Mouse (Mus musculus) heart, adult 2 months (tissue): ENCODE measurements around the gene Tepsin. TPM values are rescaled to one million over a fixed set of nuclear protein-coding genes. Genes with fewer than 3 reads are reported as not detected.

Source experiments
- DNase-seq, 2 experiments: peaks; one replicate each; pipeline ENCODE4 v3.0.0; 2021
- H3K27ac ChIP-seq: fragments of 200-600 bp; 2 replicates; pipeline ENCODE4 v1.8.1; 2022
- H3K27me3 ChIP-seq: fragments of 200-500 bp; 2 replicates; pipeline ENCODE4 v1.6.1; 2012; ENCODE audit warnings: mild to moderate bottlenecking, low read length, inconsistent platforms, mixed read lengths; ENCODE audit not compliant: control insufficient read depth, insufficient read depth
- H3K36me3 ChIP-seq: fragments of 200-500 bp; 2 replicates; pipeline ENCODE4 v1.6.1; 2012; ENCODE audit warnings: low read length, inconsistent platforms; ENCODE audit not compliant: control insufficient read depth, insufficient read depth
- H3K4me1 ChIP-seq: fragments of 200-500 bp; 2 replicates; pipeline ENCODE4 v1.6.1; 2011; ENCODE audit warnings: low read length; ENCODE audit not compliant: control insufficient read depth, insufficient read depth
- H3K4me3 ChIP-seq: fragments of 200-600 bp; 2 replicates; pipeline ENCODE4 v1.8.1; 2022
- H3K79me2 ChIP-seq: fragments of 200-500 bp; replicated peaks from 2 replicates; pipeline ENCODE4 v1.6.1; 2012; ENCODE audit warnings: mild to moderate bottlenecking, inconsistent platforms, low read length, moderate library complexity, mixed read lengths; ENCODE audit not compliant: control insufficient read depth, insufficient read depth
- H3K9ac ChIP-seq: fragments of 200-500 bp; 2 replicates; pipeline ENCODE4 v1.6.1; 2012; ENCODE audit warnings: low read depth, mild to moderate bottlenecking, control low read depth, inconsistent platforms, low read length, mixed read lengths
- CTCF ChIP-seq: fragments of 200-600 bp; IDR thresholded peaks from 2 replicates; pipeline ENCODE4 v1.8.1; 2022; ENCODE audit warnings: antibody characterized with exemption, mild to moderate bottlenecking, moderate library complexity
- EP300 ChIP-seq: fragments of 200-500 bp; IDR thresholded peaks from 2 replicates; pipeline ENCODE4 v1.6.1; 2011; ENCODE audit warnings: low read depth, low read length, control low read depth; ENCODE audit not compliant: insufficient read depth
- POLR2A ChIP-seq: fragments of 200-500 bp; IDR thresholded peaks from 2 replicates; pipeline ENCODE4 v1.6.1; 2011; ENCODE audit warnings: mild to moderate bottlenecking, low read depth, low read length, control low read depth; ENCODE audit not compliant: insufficient read depth
- WGBS: fragments of 180-500 bp; shearing (Covaris S2); methylation state at CpG from one replicate; pipeline ENCODE4 v1.1.7; 2018; 5-methylcytosine and 5-hydroxymethylcytosine counted together
- intact Hi-C: fragments of 180-260 bp; cut with DNase I; formaldehyde crosslinking; loops from one replicate; pipeline ENCODE4 v1.15.1; 2025
- polyA plus RNA-seq: library from polyadenylated mRNA; depleted of rRNA; stranded (reverse); fragments of >200 nt; gene quantifications from 2 replicates; pipeline ENCODE4 v1.2.3, GENCODE M21; 2012
- total RNA-seq, 2 experiments: library from RNA; stranded (reverse); gene quantifications; 2 replicates each; pipeline ENCODE4 v1.2.3; 2021

Gene Tepsin
- total and polyA plus RNA-seq, 3 experiments: 6.1 to 19.1 (median 6.3) TPM

- DNase-seq: no peak
- no peak overlapping the region for H3K4me3 ChIP-seq
- WGBS: 86% methylated on average over 2 of the region's 2 CpGs
- no peaks in the 10 kb centered on the region for H3K27me3 ChIP-seq
- peaks cover 2% of the 10 kb centered on the region; the same call in 1 of the 2 replicates for H3K4me1 ChIP-seq
- intact Hi-C loops: no loop called here
- TF ChIP-seq CTCF: no peak
- no peak for TF ChIP-seq EP300
- no peak for TF ChIP-seq POLR2A
- no peak overlapping the region for H3K27ac ChIP-seq
- H3K79me2 ChIP-seq: no peaks in the 10 kb centered on the region
- H3K36me3 ChIP-seq: no peaks in the 10 kb centered on the region
- no peak overlapping the region for H3K9ac ChIP-seq
Observed at GRCm38 (mm10) chr11:120107026-120107425, 8.5 kb upstream of the Tepsin start.

GRCm38 (mm10) chr11:120103431-120103997, 5.0 kb upstream of the Tepsin start:
- TF ChIP-seq EP300: no peak
- TF ChIP-seq CTCF: no peak
- TF ChIP-seq POLR2A: no peak
- intact Hi-C loops: no loop called here
- no peaks in the 10 kb centered on the region for H3K4me1 ChIP-seq
- no peaks in the 10 kb centered on the region for H3K36me3 ChIP-seq
- no peaks in the 10 kb centered on the region for H3K27me3 ChIP-seq
- no peaks in the 10 kb centered on the region for H3K79me2 ChIP-seq
- no peak overlapping the region for H3K4me3 ChIP-seq
- no peak for DNase-seq
- H3K9ac ChIP-seq: no peak overlapping the region
- no peak overlapping the region for H3K27ac ChIP-seq
- WGBS: 83% methylated on average over 3 of the region's 3 CpGs

GRCm38 (mm10) chr11:120101036-120101435, 2.5 kb upstream of the Tepsin start:
- peak; percentile 59 to 70 for DNase-seq
- TF ChIP-seq POLR2A (no peak), EP300 (peak; percentile 66; the same call in 1 of the 2 replicates), CTCF (peak; percentile 90)
- no peak overlapping the region for H3K9ac ChIP-seq
- no peaks in the 10 kb centered on the region for H3K79me2 ChIP-seq
- WGBS: 0% methylated on average over 3 of the region's 3 CpGs
- 0 out of 2 replicates have a peak, but pooled peaks cover 2% of the 10 kb centered on the region for H3K4me1 ChIP-seq
- intact Hi-C loops: loop anchor here (2.0 kb wide), 1 partner anchor 70 kb away; no protein-coding TSS in a partner anchor
- no peak overlapping the region for H3K4me3 ChIP-seq
- H3K36me3 ChIP-seq: no peaks in the 10 kb centered on the region
- H3K27ac ChIP-seq: no peak overlapping the region
- H3K27me3 ChIP-seq: no peaks in the 10 kb centered on the region

- Histone ChIP-seq H3K79me2 (no peaks in the 10 kb centered on the region), H3K27ac (no peak overlapping the region), H3K27me3 (no peaks in the 10 kb centered on the region), H3K36me3 (no peaks in the 10 kb centered on the region), H3K9ac (no peak overlapping the region), H3K4me3 (no peak overlapping the region), H3K4me1 (peaks cover 2% of the 10 kb centered on the region; the same call in 1 of the 2 replicates)
- intact Hi-C loops: loop anchor here (10.0 kb wide), 1 partner anchor 158 kb away; no protein-coding TSS in a partner anchor
- WGBS: 77% methylated on average over 23 of the region's 23 CpGs
- no peak for DNase-seq
- TF ChIP-seq POLR2A (no peak), CTCF (no peak), EP300 (no peak)
Observed at GRCm38 (mm10) chr11:120092817-120093591, 5.5 kb downstream of the Tepsin start.

GRCm38 (mm10) chr11:120090661-120091060, 7.9 kb downstream of the Tepsin start:
- Histone ChIP-seq H3K9ac (no peak overlapping the region), H3K79me2 (no peaks in the 10 kb centered on the region), H3K36me3 (no peaks in the 10 kb centered on the region), H3K4me3 (no peak overlapping the region), H3K4me1 (peaks cover 5% of the 10 kb centered on the region), H3K27me3 (no peaks in the 10 kb centered on the region), H3K27ac (no peak overlapping the region)
- intact Hi-C loops: loop anchor here (10.0 kb wide), 1 partner anchor 156 kb away; no protein-coding TSS in a partner anchor
- DNase-seq: no peak
- WGBS: 77% methylated on average over 4 of the region's 4 CpGs
- TF ChIP-seq POLR2A (no peak), CTCF (no peak), EP300 (no peak)

- Histone ChIP-seq H3K79me2 (no peaks in the 10 kb centered on the region), H3K27ac (peak within 1 kb of the TSS; percentile 88), H3K9ac (peak within 1 kb of the TSS; percentile 87), H3K36me3 (no peaks in the 10 kb centered on the region), H3K27me3 (no peaks in the 10 kb centered on the region), H3K4me1 (peaks cover 5% of the 10 kb centered on the region), H3K4me3 (peak within 1 kb of the TSS; percentile 100)
- intact Hi-C loops: no loop called here
- WGBS: under 1% methylated on average over 42 of the region's 42 CpGs
- DNase-seq: peak; percentile 99
- no peak for TF ChIP-seq EP300
- TF ChIP-seq POLR2A: peak; percentile 59
Observed at GRCm38 (mm10) chr11:120086702-120087152, 11.8 kb downstream of the Tepsin start, which contains the start of gene Cep131. TSS of gene Cep131 (minus strand) at chr11:120086827.
